In the genomic region with DNA sequence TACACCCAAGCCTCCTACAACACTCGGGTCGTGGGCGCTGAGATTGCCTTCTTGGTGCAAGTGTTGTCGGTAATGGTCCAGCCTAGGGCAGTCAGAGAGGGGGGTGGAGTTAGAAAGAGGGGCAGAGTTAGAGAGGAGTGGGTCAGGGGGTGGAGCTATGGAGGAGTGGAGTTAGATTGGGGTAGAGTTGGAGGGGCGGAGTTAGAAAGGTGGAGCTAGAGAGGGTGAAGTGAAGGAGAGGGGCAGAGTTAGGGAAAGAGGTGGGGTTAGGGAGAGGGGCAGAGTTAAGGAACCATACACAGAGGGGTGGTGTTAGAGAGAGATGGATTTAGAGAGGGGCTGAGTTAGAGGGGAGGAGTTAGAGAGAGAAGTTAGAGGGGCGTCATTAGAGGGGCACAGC, we compare ENCODE assay signal across 13 mouse cellular contexts. TPM values are rescaled to one million over a fixed set of nuclear protein-coding genes. Genes with fewer than 3 reads are reported as not detected.
DNase-seq lines count a peak whose midpoint lies in the region; ATAC-seq and TF ChIP-seq lines count a peak whose summit lies in the region.
"Had no signal": no experiment of that assay in that cellular context is flagged by ENCODE, and none has a peak within 500 bp of the region (broad histone marks: within the 10 kb centered on the region; RNA-seq: fewer than 3 reads in every experiment).

No protein-coding gene starts in this region.

- no peak for DNase-seq in hindbrain, embryonic 14.5 days (ENCODE audit: low spot score)
- peak; percentile 15 for DNase-seq in stomach, postnatal 0 days (ENCODE audit: low spot score)
- DNase-seq in c-Kit-positive CD71-positive TER-119-positive erythroid progenitor cells, embryonic 14.5 days (ENCODE audit: low spot score) = no peak
- no peak for DNase-seq in gastrocnemius, adult 18-20 months (ENCODE audit: low spot score)

- H3K4me2 ChIP-seq in hindbrain, embryonic 14.5 days (replicated peaks) = no peak overlapping the region
- H3K4me2 ChIP-seq in hindbrain, embryonic 13.5 days = no peak overlapping the region
- no peak overlapping the region for H3K4me2 ChIP-seq in neural tube, embryonic 13.5 days
- no peak overlapping the region for H3K4me2 ChIP-seq in neural tube, embryonic 15.5 days
- H3K4me2 ChIP-seq in hindbrain, embryonic 16.5 days (ENCODE audit: low read length) = no peak overlapping the region
- no peak overlapping the region for H3K4me2 ChIP-seq in stomach, postnatal 0 days (replicated peaks; ENCODE audit: low read depth)
- H3K4me2 ChIP-seq: embryonic facial prominence, embryonic 12.5 days; heart, embryonic 15.5 days; stomach, embryonic 15.5 days had no signal

- TF ChIP-seq CTCF in stomach, postnatal 0 days (IDR thresholded peaks at IDR 0.05; ENCODE audit: low read depth) = no peak

- no peaks in the 10 kb centered on the region for H3K36me3 ChIP-seq in hindbrain, embryonic 14.5 days (replicated peaks; ENCODE audit: control insufficient read depth, insufficient read depth)
- no peaks in the 10 kb centered on the region for H3K36me3 ChIP-seq in hindbrain, embryonic 13.5 days
- no peaks in the 10 kb centered on the region for H3K36me3 ChIP-seq in neural tube, embryonic 13.5 days
- no peaks in the 10 kb centered on the region for H3K36me3 ChIP-seq in neural tube, embryonic 15.5 days
- no peaks in the 10 kb centered on the region for H3K36me3 ChIP-seq in hindbrain, embryonic 16.5 days (ENCODE audit: control insufficient read depth, insufficient read depth, low read length)
- H3K36me3 ChIP-seq in stomach, postnatal 0 days (ENCODE audit: control insufficient read depth, insufficient read depth, low read length) = no peaks in the 10 kb centered on the region
- H3K36me3 ChIP-seq: embryonic facial prominence, embryonic 12.5 days; heart, embryonic 15.5 days; stomach, embryonic 15.5 days had no signal

- no peaks in the 10 kb centered on the region for H3K27me3 ChIP-seq in hindbrain, embryonic 14.5 days (ENCODE audit: control insufficient read depth, insufficient read depth, low read length)
- peaks cover 22% of the 10 kb centered on the region; the same call in 1 of the 2 replicates for H3K27me3 ChIP-seq in hindbrain, embryonic 13.5 days
- H3K27me3 ChIP-seq in neural tube, embryonic 13.5 days = peaks cover 11% of the 10 kb centered on the region
- H3K27me3 ChIP-seq in neural tube, embryonic 15.5 days (replicated peaks) = 0 out of 2 replicates have a peak, but pooled peaks cover 5% of the 10 kb centered on the region
- H3K27me3 ChIP-seq in hindbrain, embryonic 16.5 days (replicated peaks; ENCODE audit: control insufficient read depth, insufficient read depth, low read length) = no peaks in the 10 kb centered on the region
- H3K27me3 ChIP-seq in stomach, postnatal 0 days (ENCODE audit: control insufficient read depth, insufficient read depth, low read length) = no peaks in the 10 kb centered on the region
- H3K27me3 ChIP-seq: stomach, embryonic 15.5 days had no signal

- H3K4me3 ChIP-seq in hindbrain, embryonic 14.5 days (replicated peaks; ENCODE audit: low read length) = no peak overlapping the region
- H3K4me3 ChIP-seq in hindbrain, embryonic 13.5 days = no peak overlapping the region
- no peak overlapping the region for H3K4me3 ChIP-seq in neural tube, embryonic 13.5 days
- no peak overlapping the region for H3K4me3 ChIP-seq in neural tube, embryonic 15.5 days (replicated peaks)
- no peak overlapping the region for H3K4me3 ChIP-seq in hindbrain, embryonic 16.5 days (ENCODE audit: low read length)
- no peak overlapping the region for H3K4me3 ChIP-seq in stomach, postnatal 0 days (ENCODE audit: low read depth, low read length)
- H3K4me3 ChIP-seq: embryonic facial prominence, embryonic 12.5 days; gastrocnemius, adult 2 months; heart, embryonic 15.5 days; stomach, embryonic 15.5 days had no signal

- no peak overlapping the region for H3K27ac ChIP-seq in hindbrain, embryonic 14.5 days
- no peak overlapping the region for H3K27ac ChIP-seq in hindbrain, embryonic 13.5 days
- no peak overlapping the region for H3K27ac ChIP-seq in neural tube, embryonic 13.5 days (replicated peaks)
- H3K27ac ChIP-seq in neural tube, embryonic 15.5 days (replicated peaks) = no peak overlapping the region
- H3K27ac ChIP-seq in hindbrain, embryonic 16.5 days (ENCODE audit: low read depth, low read length) = no peak overlapping the region
- H3K27ac ChIP-seq in stomach, postnatal 0 days (replicated peaks) = no peak overlapping the region
- H3K27ac ChIP-seq: embryonic facial prominence, embryonic 12.5 days; gastrocnemius, adult 2 months; heart, embryonic 15.5 days; stomach, embryonic 15.5 days had no signal

- H3K9ac ChIP-seq in hindbrain, embryonic 14.5 days = no peak overlapping the region
- no peak overlapping the region for H3K9ac ChIP-seq in hindbrain, embryonic 13.5 days
- H3K9ac ChIP-seq in neural tube, embryonic 13.5 days = no peak overlapping the region
- no peak overlapping the region for H3K9ac ChIP-seq in neural tube, embryonic 15.5 days (replicated peaks)
- no peak overlapping the region for H3K9ac ChIP-seq in hindbrain, embryonic 16.5 days (ENCODE audit: low read depth, low read length)
- no peak overlapping the region for H3K9ac ChIP-seq in stomach, postnatal 0 days (ENCODE audit: low read length)
- H3K9ac ChIP-seq: embryonic facial prominence, embryonic 12.5 days; heart, embryonic 15.5 days; stomach, embryonic 15.5 days had no signal

- peak; percentile 4; the same call in 1 of the 2 replicates for ATAC-seq in hindbrain, embryonic 14.5 days (ENCODE audit: low FRiP score)
- ATAC-seq in hindbrain, embryonic 13.5 days (ENCODE audit: low FRiP score) = no peak
- peak; percentile 18; the same call in 1 of the 2 replicates for ATAC-seq in neural tube, embryonic 13.5 days (ENCODE audit: low read depth)
- no peak for ATAC-seq in neural tube, embryonic 15.5 days (ENCODE audit: low FRiP score)
- ATAC-seq in hindbrain, embryonic 16.5 days = peak; percentile 27; the same call in 1 of the 2 replicates
- ATAC-seq in stomach, postnatal 0 days (ENCODE audit: low FRiP score, low TSS enrichment) = peak; percentile 4; the same call in 1 of the 2 replicates

- WGBS in hindbrain, embryonic 14.5 days = 28% methylated on average over 6 of the region's 6 CpGs
- WGBS in hindbrain, embryonic 13.5 days = 30% methylated on average over 6 of the region's 6 CpGs
- WGBS in neural tube, embryonic 13.5 days = 24% methylated on average over 6 of the region's 6 CpGs
- 23% methylated on average over 6 of the region's 6 CpGs for WGBS in neural tube, embryonic 15.5 days
- WGBS in hindbrain, embryonic 16.5 days = 22% methylated on average over 6 of the region's 6 CpGs
- 44% methylated on average over 6 of the region's 6 CpGs for WGBS in stomach, postnatal 0 days

- no peaks in the 10 kb centered on the region for H3K4me1 ChIP-seq in hindbrain, embryonic 14.5 days (replicated peaks; ENCODE audit: control insufficient read depth, insufficient read depth, low read length)
- H3K4me1 ChIP-seq in hindbrain, embryonic 13.5 days (replicated peaks) = peaks cover 8% of the 10 kb centered on the region
- H3K4me1 ChIP-seq in neural tube, embryonic 13.5 days (replicated peaks) = peaks cover 8% of the 10 kb centered on the region; the same call in 1 of the 2 replicates
- H3K4me1 ChIP-seq in neural tube, embryonic 15.5 days = peaks cover 9% of the 10 kb centered on the region
- no peaks in the 10 kb centered on the region for H3K4me1 ChIP-seq in hindbrain, embryonic 16.5 days (ENCODE audit: control insufficient read depth, insufficient read depth, low read depth, low read length)
- no peaks in the 10 kb centered on the region; the same call in 1 of the 2 replicates for H3K4me1 ChIP-seq in stomach, postnatal 0 days (replicated peaks; ENCODE audit: control insufficient read depth, insufficient read depth)

- TF ChIP-seq EP300 in stomach, postnatal 0 days (optimal IDR thresholded peaks at IDR 0.05) = no peak

- H3K9me3 ChIP-seq in hindbrain, embryonic 14.5 days (ENCODE audit: control insufficient read depth, low read length) = no peaks in the 10 kb centered on the region
- no peaks in the 10 kb centered on the region for H3K9me3 ChIP-seq in hindbrain, embryonic 13.5 days
- H3K9me3 ChIP-seq in neural tube, embryonic 13.5 days = no peaks in the 10 kb centered on the region
- H3K9me3 ChIP-seq in neural tube, embryonic 15.5 days (replicated peaks) = no peaks in the 10 kb centered on the region
- H3K9me3 ChIP-seq in hindbrain, embryonic 16.5 days (ENCODE audit: control insufficient read depth, low read length) = no peaks in the 10 kb centered on the region
- H3K9me3 ChIP-seq in stomach, postnatal 0 days (ENCODE audit: control insufficient read depth, low read length) = no peaks in the 10 kb centered on the region
- H3K9me3 ChIP-seq: embryonic facial prominence, embryonic 12.5 days; heart, embryonic 15.5 days; stomach, embryonic 15.5 days had no signal

RNA-seq across cellular contexts. Expression of gene Pnliprp2, which starts 2.8 kb away (rescaled TPM):
- polyA plus RNA-seq in hindbrain, embryonic 14.5 days (2014; fragmentation: Nextera tagmentation; extraction: Ambion mirVana) = 0.16 TPM in 1 of 2 replicates, not detected in the other
- not detected in 2 replicates for polyA plus RNA-seq in hindbrain, embryonic 13.5 days (2015; fragmentation: Nextera tagmentation; extraction: Ambion mirVana)
- 0.15 TPM in 1 of 2 replicates, not detected in the other for polyA plus RNA-seq in neural tube, embryonic 13.5 days (2015; fragmentation: Nextera tagmentation; extraction: Ambion mirVana)
- 0.22 TPM in 1 of 2 replicates, not detected in the other for polyA plus RNA-seq in neural tube, embryonic 15.5 days (2015; fragmentation: Nextera tagmentation; extraction: Ambion mirVana)
- 0.10 and 0.13 TPM in 2 replicates for polyA plus RNA-seq in hindbrain, embryonic 16.5 days (2015; fragmentation: Nextera tagmentation; extraction: Ambion mirVana)
- 3.9 and 4.2 TPM in 2 replicates for polyA plus RNA-seq in stomach, postnatal 0 days (2015; fragmentation: Nextera tagmentation; extraction: Ambion mirVana)
- total RNA-seq in gastrocnemius, adult 18-20 months (2021) = not detected
- total RNA-seq: gastrocnemius, adult 2 months had no signal
- polyA plus RNA-seq: embryonic facial prominence, embryonic 12.5 days had no signal

RNA-seq across cellular contexts. Expression of gene 1700019N19Rik, which starts 31.9 kb away (rescaled TPM):
- not detected in 2 replicates for polyA plus RNA-seq in hindbrain, embryonic 14.5 days (2014; fragmentation: Nextera tagmentation; extraction: Ambion mirVana)
- not detected in 2 replicates for polyA plus RNA-seq in hindbrain, embryonic 13.5 days (2015; fragmentation: Nextera tagmentation; extraction: Ambion mirVana)
- not detected in 2 replicates for polyA plus RNA-seq in neural tube, embryonic 13.5 days (2015; fragmentation: Nextera tagmentation; extraction: Ambion mirVana)
- polyA plus RNA-seq in neural tube, embryonic 15.5 days (2015; fragmentation: Nextera tagmentation; extraction: Ambion mirVana) = not detected in 2 replicates
- not detected in 2 replicates for polyA plus RNA-seq in hindbrain, embryonic 16.5 days (2015; fragmentation: Nextera tagmentation; extraction: Ambion mirVana)
- polyA plus RNA-seq in stomach, postnatal 0 days (2015; fragmentation: Nextera tagmentation; extraction: Ambion mirVana) = 0.10 TPM in 1 of 2 replicates, not detected in the other
- not detected for total RNA-seq in gastrocnemius, adult 18-20 months (2021)
- total RNA-seq: gastrocnemius, adult 2 months; left cerebral cortex, postnatal 4 days had no signal
- polyA plus RNA-seq: heart, embryonic 15.5 days had no signal

RNA-seq across cellular contexts. Expression of gene Pnliprp1, which starts 33.6 kb away (rescaled TPM):
- 0.35 TPM in 1 of 2 replicates, not detected in the other for polyA plus RNA-seq in hindbrain, embryonic 14.5 days (2014; fragmentation: Nextera tagmentation; extraction: Ambion mirVana)
- 0.13 and 9.9 TPM in 2 replicates for polyA plus RNA-seq in hindbrain, embryonic 13.5 days (2015; fragmentation: Nextera tagmentation; extraction: Ambion mirVana)
- polyA plus RNA-seq in neural tube, embryonic 13.5 days (2015; fragmentation: Nextera tagmentation; extraction: Ambion mirVana) = 0.40 TPM in 1 of 2 replicates, not detected in the other
- polyA plus RNA-seq in neural tube, embryonic 15.5 days (2015; fragmentation: Nextera tagmentation; extraction: Ambion mirVana) = 0.28 and 29.0 TPM in 2 replicates
- polyA plus RNA-seq in hindbrain, embryonic 16.5 days (2015; fragmentation: Nextera tagmentation; extraction: Ambion mirVana) = 0.46 TPM in 1 of 2 replicates, not detected in the other
- polyA plus RNA-seq in stomach, postnatal 0 days (2015; fragmentation: Nextera tagmentation; extraction: Ambion mirVana) = 10.3 and 11.8 TPM in 2 replicates
- total RNA-seq in gastrocnemius, adult 18-20 months (2021) = under 1 TPM in 1 of 2 experiments, not detected in 1; 0.71 TPM
- total RNA-seq: gastrocnemius, adult 2 months had no signal

Comparison
In these comparisons a context has a peak if more than half of its experiments do, and no peak if none do; other contexts are left out.
1. ATAC-seq: peak in hindbrain, embryonic 14.5 days (single experiment), neural tube, embryonic 13.5 days (single experiment), hindbrain, embryonic 16.5 days (single experiment) and stomach, postnatal 0 days (single experiment); none in hindbrain, embryonic 13.5 days (single experiment) and neural tube, embryonic 15.5 days (single experiment).